13 mouse cellular contexts compared by ENCODE assay signal in the genomic region with DNA sequence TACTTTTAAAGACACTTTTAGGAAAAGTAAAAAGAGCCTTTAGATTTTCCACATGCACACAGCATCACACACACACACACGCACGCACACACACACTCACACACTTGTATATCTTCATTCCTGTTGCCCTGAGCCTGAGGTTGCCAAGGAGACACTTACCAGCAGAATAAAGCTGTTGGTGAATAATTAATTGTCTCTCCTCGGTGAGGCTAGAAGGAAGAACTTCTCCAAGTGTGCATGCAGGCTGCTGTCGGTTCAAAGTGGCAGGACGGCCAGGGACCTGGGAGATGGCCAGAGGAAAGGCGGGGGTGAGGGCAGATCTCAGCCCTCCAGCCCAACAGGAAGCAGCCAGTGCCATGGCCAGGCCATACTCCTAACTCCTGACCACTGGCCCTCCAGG.
DNase-seq lines count a peak whose midpoint lies in the region; ATAC-seq lines count a peak whose summit lies in the region.
"Had no signal": no experiment of that assay in that cellular context is flagged by ENCODE, and none has a peak within 500 bp of the region (broad histone marks: within the 10 kb centered on the region; RNA-seq: fewer than 3 reads in every experiment).

No protein-coding gene starts in this region.

- no peak for DNase-seq in forebrain, embryonic 10.5 days (ENCODE audit: extremely low spot score, low spot score)
- peak; percentile 33 to 54 for DNase-seq in right cerebral cortex, postnatal 10 days (ENCODE audit: low spot score in 2 of 2)
- DNase-seq in right cerebral cortex, adult 18-20 months: no peak
- DNase-seq in kidney, postnatal 14 days: peak; percentile 66
- DNase-seq in adrenal gland, adult 8-10 months: no peak
- DNase-seq in testis, postnatal 14 days (ENCODE audit: low spot score): no peak
- DNase-seq in spleen, adult 12 weeks (ENCODE audit: low spot score): no peak
- DNase-seq: gastrocnemius, postnatal 25 days had no signal

- H3K27ac ChIP-seq in forebrain, embryonic 12.5 days: peak overlapping the region; percentile 46
- H3K27ac ChIP-seq in forebrain, embryonic 10.5 days: no peak overlapping the region
- H3K27ac ChIP-seq: kidney, postnatal 0 days; liver, embryonic 15.5 days; stomach, embryonic 15.5 days had no signal

- H3K9ac ChIP-seq in forebrain, embryonic 12.5 days: no peak overlapping the region
- H3K9ac ChIP-seq: liver, embryonic 15.5 days; stomach, embryonic 15.5 days had no signal

- no peak overlapping the region for H3K4me2 ChIP-seq in forebrain, embryonic 12.5 days
- H3K4me2 ChIP-seq: liver, embryonic 15.5 days; stomach, embryonic 15.5 days had no signal

- no peaks in the 10 kb centered on the region for H3K27me3 ChIP-seq in forebrain, embryonic 12.5 days
- H3K27me3 ChIP-seq in forebrain, embryonic 10.5 days (ENCODE audit: poor library complexity, severe bottlenecking): peaks cover 5% of the 10 kb centered on the region
- H3K27me3 ChIP-seq: liver, embryonic 15.5 days; stomach, embryonic 15.5 days had no signal

- peak; percentile 39; the same call in 1 of the 2 replicates for ATAC-seq in forebrain, embryonic 12.5 days (ENCODE audit: low FRiP score)
- ATAC-seq: activated CD4-positive, CD25-positive, alpha-beta regulatory T cell, adult 4 months had no signal

- no peaks in the 10 kb centered on the region for H3K9me3 ChIP-seq in forebrain, embryonic 12.5 days
- no peaks in the 10 kb centered on the region for H3K9me3 ChIP-seq in forebrain, embryonic 10.5 days
- H3K9me3 ChIP-seq: liver, embryonic 15.5 days; stomach, embryonic 15.5 days had no signal

- peaks cover 12% of the 10 kb centered on the region for H3K4me1 ChIP-seq in forebrain, embryonic 12.5 days
- peaks cover 19% of the 10 kb centered on the region for H3K4me1 ChIP-seq in forebrain, embryonic 10.5 days
- H3K4me1 ChIP-seq: liver, embryonic 15.5 days; stomach, embryonic 15.5 days had no signal

- whole genome bisulfite sequencing in forebrain, embryonic 12.5 days: 48% methylated on average over 6 of the region's 6 CpGs
- 68% methylated on average over 6 of the region's 6 CpGs for WGBS in forebrain, embryonic 10.5 days

- H3K4me3 ChIP-seq in forebrain, embryonic 12.5 days (replicated peaks): no peak overlapping the region
- no peak overlapping the region for H3K4me3 ChIP-seq in forebrain, embryonic 10.5 days
- H3K4me3 ChIP-seq: liver, embryonic 15.5 days; stomach, embryonic 15.5 days had no signal

- no peaks in the 10 kb centered on the region for H3K36me3 ChIP-seq in forebrain, embryonic 12.5 days (replicated peaks)
- H3K36me3 ChIP-seq in forebrain, embryonic 10.5 days (replicated peaks): no peaks in the 10 kb centered on the region
- H3K36me3 ChIP-seq: liver, embryonic 15.5 days; stomach, embryonic 15.5 days had no signal

Comparison
In these comparisons a context has a peak if more than half of its experiments do, and no peak if none do; other contexts are left out.
1. DNase-seq: peak in right cerebral cortex, postnatal 10 days (2 of 2) and kidney, postnatal 14 days (single experiment); none in forebrain, embryonic 10.5 days (single experiment), right cerebral cortex, adult 18-20 months (single experiment), adrenal gland, adult 8-10 months (single experiment), testis, postnatal 14 days (single experiment) and spleen, adult 12 weeks (single experiment).